Mouse (Mus musculus) embryonic facial prominence, embryonic 14.5 days (tissue): ENCODE results near the gene Cacnb4. TPM values are rescaled to one million over a fixed set of nuclear protein-coding genes. Genes with fewer than 3 reads are reported as not detected.

Experiments
- ATAC-seq: fragments of 200-750 bp; cut with Nextera tagmentation; 2 replicates; pipeline ENCODE4 v1.8.0; 2017; ENCODE audit warnings: low read depth, moderate number of reproducible peaks, moderate TSS enrichment
- DNase-seq: peaks from one replicate; pipeline ENCODE4 v3.0.0-alpha.2; 2015; ENCODE audit warnings: low spot score
- H3K27ac ChIP-seq: fragments of 300-500 bp; sonication (generic); replicated peaks from 2 replicates; pipeline ENCODE4 v1.5.1; 2014; ENCODE audit warnings: low read depth, mild to moderate bottlenecking, low read length, moderate library complexity
- H3K27me3 ChIP-seq: fragments of 300-500 bp; sonication (generic); replicated peaks from 2 replicates; pipeline ENCODE4 v1.6.1; 2014; ENCODE audit warnings: low read length; ENCODE audit not compliant: control insufficient read depth, insufficient read depth
- H3K36me3 ChIP-seq: fragments of 300-500 bp; sonication (generic); 2 replicates; pipeline ENCODE4 v1.6.1; 2014; ENCODE audit warnings: low read length, mixed read lengths; ENCODE audit not compliant: control insufficient read depth, insufficient read depth
- H3K4me1 ChIP-seq: fragments of 300-500 bp; sonication (generic); 2 replicates; pipeline ENCODE4 v1.6.1; 2014; ENCODE audit warnings: antibody characterized with exemption, low read length; ENCODE audit not compliant: control insufficient read depth, insufficient read depth
- H3K4me2 ChIP-seq: fragments of 300-500 bp; sonication (generic); 2 replicates; pipeline ENCODE4 v1.6.1; 2014; ENCODE audit warnings: low read depth, mild to moderate bottlenecking, low read length, moderate library complexity, mixed read lengths
- H3K4me3 ChIP-seq: fragments of 300-500 bp; sonication (generic); 2 replicates; pipeline ENCODE4 v1.5.1; 2014; ENCODE audit warnings: low read depth, mild to moderate bottlenecking, low read length
- H3K9ac ChIP-seq: fragments of 300-500 bp; sonication (generic); 2 replicates; pipeline ENCODE4 v1.6.1; 2014; ENCODE audit warnings: low read depth, mild to moderate bottlenecking, low read length, moderate library complexity, mixed read lengths
- H3K9me3 ChIP-seq: fragments of 300-500 bp; sonication (generic); 2 replicates; pipeline ENCODE4 v1.6.1; 2016; ENCODE audit warnings: low read length; ENCODE audit not compliant: control insufficient read depth
- WGBS: fragments of 180-500 bp; shearing (Covaris S2); extraction: QIAGEN DNeasy Blood & Tissue Kit; methylation state at CpG from one replicate; pipeline ENCODE4 v1.1.7; 2014; 5-methylcytosine and 5-hydroxymethylcytosine counted together
- polyA plus RNA-seq: library from polyadenylated mRNA; unstranded; fragments of >200 nt; fragmentation: Nextera tagmentation; extraction: Ambion mirVana; gene quantifications from 2 replicates; pipeline ENCODE4 v1.2.1, GENCODE M21; 2014

The Cacnb4 gene
- polyA plus RNA-seq, 1 experiment from 2014 or later: 1.4 TPM

GRCm38 (mm10) chr2:52471545-52472291, 204.9 kb downstream of the Cacnb4 start:
- DNase-seq: peak; percentile 63

GRCm38 (mm10) chr2:52470044-52470560, 206.5 kb downstream of the Cacnb4 start:
- H3K27me3 ChIP-seq: no peaks in the 10 kb centered on the region; the same call in 1 of the 2 replicates
- DNase-seq (no peak), ATAC-seq (no peak)
- no peak overlapping the region for H3K4me2 ChIP-seq
- H3K27ac ChIP-seq: no peak overlapping the region
- H3K4me3 ChIP-seq: no peak overlapping the region
- H3K4me1 ChIP-seq: peaks cover 3% of the 10 kb centered on the region; the same call in 1 of the 2 replicates
- 84% methylated on average over 4 of the region's 4 CpGs for WGBS
- H3K9ac ChIP-seq: no peak overlapping the region
- no peaks in the 10 kb centered on the region for H3K36me3 ChIP-seq
- H3K9me3 ChIP-seq: no peaks in the 10 kb centered on the region

More at GRCm38 (mm10) chr2:52471545-52472291, 204.9 kb downstream of the Cacnb4 start:
- Histone ChIP-seq H3K4me1 (peaks cover 4% of the 10 kb centered on the region; the same call in 1 of the 2 replicates), H3K9me3 (no peaks in the 10 kb centered on the region), H3K36me3 (no peaks in the 10 kb centered on the region), H3K4me3 (no peak overlapping the region), H3K9ac (no peak overlapping the region), H3K4me2 (no peak overlapping the region), H3K27me3 (no peaks in the 10 kb centered on the region; the same call in 1 of the 2 replicates), H3K27ac (no peak overlapping the region)
- WGBS: 18% methylated on average over 4 of the region's 4 CpGs
- ATAC-seq: peak; percentile 60

- ATAC-seq (no peak), DNase-seq (no peak)
- 82% methylated on average over 6 of the region's 6 CpGs for WGBS
- Histone ChIP-seq H3K4me2 (no peak overlapping the region), H3K9me3 (no peaks in the 10 kb centered on the region), H3K27ac (no peak overlapping the region), H3K27me3 (no peaks in the 10 kb centered on the region), H3K9ac (no peak overlapping the region), H3K4me3 (no peak overlapping the region), H3K4me1 (peaks cover 3% of the 10 kb centered on the region; the same call in 1 of the 2 replicates), H3K36me3 (no peaks in the 10 kb centered on the region)
These were observed 209.0 kb downstream of the Cacnb4 start for GRCm38 (mm10) chr2:52467629-52468028.

- Histone ChIP-seq H3K4me2 (no peak overlapping the region), H3K36me3 (no peaks in the 10 kb centered on the region), H3K4me1 (no peaks in the 10 kb centered on the region), H3K4me3 (no peak overlapping the region), H3K9ac (no peak overlapping the region), H3K27me3 (no peaks in the 10 kb centered on the region), H3K9me3 (no peaks in the 10 kb centered on the region), H3K27ac (no peak overlapping the region)
- ATAC-seq: no peak
- 90% methylated on average over 12 of the region's 12 CpGs for WGBS
- no peak for DNase-seq
These were observed 215.2 kb downstream of the Cacnb4 start for GRCm38 (mm10) chr2:52461206-52461967.

- WGBS: 44% methylated on average over 7 of the region's 7 CpGs
- Histone ChIP-seq H3K27me3 (no peaks in the 10 kb centered on the region), H3K9ac (no peak overlapping the region), H3K36me3 (no peaks in the 10 kb centered on the region), H3K4me1 (no peaks in the 10 kb centered on the region), H3K27ac (no peak overlapping the region), H3K4me3 (no peak overlapping the region), H3K9me3 (no peaks in the 10 kb centered on the region), H3K4me2 (no peak overlapping the region)
- peak; percentile 66 for DNase-seq
- ATAC-seq: peak; percentile 68
These were observed 220.8 kb downstream of the Cacnb4 start for GRCm38 (mm10) chr2:52455606-52456479.

GRCm38 (mm10) chr2:52449818-52450217, 226.8 kb downstream of the Cacnb4 start:
- H3K36me3 ChIP-seq: no peaks in the 10 kb centered on the region
- WGBS: 77% methylated on average over 8 of the region's 8 CpGs
- no peak overlapping the region for H3K9ac ChIP-seq
- H3K4me2 ChIP-seq: no peak overlapping the region
- no peaks in the 10 kb centered on the region for H3K4me1 ChIP-seq
- ATAC-seq (no peak), DNase-seq (no peak)
- no peaks in the 10 kb centered on the region for H3K9me3 ChIP-seq
- H3K27me3 ChIP-seq: no peaks in the 10 kb centered on the region
- H3K27ac ChIP-seq: no peak overlapping the region
- H3K4me3 ChIP-seq: no peak overlapping the region

- no peaks in the 10 kb centered on the region for H3K27me3 ChIP-seq
- ATAC-seq (no peak), DNase-seq (no peak)
- H3K4me3 ChIP-seq: no peak overlapping the region
- 38% methylated on average over 1 of the region's 1 CpGs for WGBS
- no peaks in the 10 kb centered on the region for H3K36me3 ChIP-seq
- no peak overlapping the region for H3K27ac ChIP-seq
- H3K4me2 ChIP-seq: no peak overlapping the region
- H3K9me3 ChIP-seq: no peaks in the 10 kb centered on the region
- no peaks in the 10 kb centered on the region for H3K4me1 ChIP-seq
- no peak overlapping the region for H3K9ac ChIP-seq
These were observed 227.7 kb downstream of the Cacnb4 start for GRCm38 (mm10) chr2:52448916-52449315.

GRCm38 (mm10) chr2:52446648-52447047, 230.0 kb downstream of the Cacnb4 start:
- H3K9me3 ChIP-seq: no peaks in the 10 kb centered on the region
- H3K27me3 ChIP-seq: no peaks in the 10 kb centered on the region
- no peak overlapping the region for H3K4me2 ChIP-seq
- no peaks in the 10 kb centered on the region for H3K36me3 ChIP-seq
- no peak overlapping the region for H3K27ac ChIP-seq
- no peaks in the 10 kb centered on the region for H3K4me1 ChIP-seq
- ATAC-seq: no peak
- WGBS: 77% methylated on average over 5 of the region's 5 CpGs
- no peak overlapping the region for H3K4me3 ChIP-seq
- no peak for DNase-seq
- no peak overlapping the region for H3K9ac ChIP-seq
